ENCODE assay signal across 10 mouse cellular contexts in genomic region chr11:22779821-22780551, GRCm38 (mm10).
DNase-seq lines count a peak whose midpoint lies in the region; ATAC-seq and TF ChIP-seq lines count a peak whose summit lies in the region.
"Had no signal": no experiment of that assay in that cellular context is flagged by ENCODE, and none has a peak within 500 bp of the region (broad histone marks: within the 10 kb centered on the region; RNA-seq: fewer than 3 reads in every experiment).

No protein-coding gene starts in this region.

- H3K4me2 ChIP-seq in lung, embryonic 14.5 days = no peak overlapping the region
- no peak overlapping the region for H3K4me2 ChIP-seq in kidney, embryonic 14.5 days (replicated peaks; ENCODE audit: low read depth, low read length)
- no peak overlapping the region for H3K4me2 ChIP-seq in midbrain, embryonic 14.5 days (ENCODE audit: low read length)
- H3K4me2 ChIP-seq: forebrain, embryonic 15.5 days; intestine, embryonic 15.5 days; midbrain, embryonic 13.5 days had no signal

- TF ChIP-seq CTCF in lung, embryonic 14.5 days (IDR thresholded peaks at IDR 0.05; ENCODE audit: low read depth) = no peak

- H3K9ac ChIP-seq in lung, embryonic 14.5 days = no peak overlapping the region
- no peak overlapping the region; the same call in 1 of the 2 replicates for H3K9ac ChIP-seq in kidney, embryonic 14.5 days (ENCODE audit: low read depth, low read length)
- no peak overlapping the region for H3K9ac ChIP-seq in midbrain, embryonic 14.5 days (replicated peaks; ENCODE audit: low read length)
- H3K9ac ChIP-seq: forebrain, embryonic 15.5 days; intestine, embryonic 15.5 days; midbrain, embryonic 13.5 days had no signal

- no peak for ATAC-seq in lung, embryonic 14.5 days (ENCODE audit: insufficient read depth)
- ATAC-seq in kidney, embryonic 14.5 days (ENCODE audit: low FRiP score, low TSS enrichment) = no peak
- ATAC-seq in megakaryocyte progenitor cell, adult 5-6 weeks (replicated peaks; ENCODE audit: poor library complexity) = peak; percentile 66
- ATAC-seq in midbrain, embryonic 14.5 days (ENCODE audit: low FRiP score, low TSS enrichment) = no peak
- ATAC-seq: forebrain, embryonic 15.5 days; midbrain, embryonic 13.5 days had no signal

- no peaks in the 10 kb centered on the region for H3K4me1 ChIP-seq in lung, embryonic 14.5 days (ENCODE audit: insufficient read depth)
- 0 out of 2 replicates have a peak, but pooled peaks cover 7% of the 10 kb centered on the region for H3K4me1 ChIP-seq in kidney, embryonic 14.5 days (ENCODE audit: control insufficient read depth, insufficient read depth, low read length)
- no peaks in the 10 kb centered on the region for H3K4me1 ChIP-seq in midbrain, embryonic 14.5 days (ENCODE audit: control insufficient read depth, insufficient read depth, low read length)
- H3K4me1 ChIP-seq: forebrain, embryonic 15.5 days; midbrain, embryonic 13.5 days had no signal

- no peaks in the 10 kb centered on the region for H3K36me3 ChIP-seq in lung, embryonic 14.5 days (ENCODE audit: insufficient read depth)
- no peaks in the 10 kb centered on the region for H3K36me3 ChIP-seq in kidney, embryonic 14.5 days (ENCODE audit: control insufficient read depth, insufficient read depth, low read length)
- no peaks in the 10 kb centered on the region for H3K36me3 ChIP-seq in midbrain, embryonic 14.5 days (ENCODE audit: control insufficient read depth, insufficient read depth, low read length)
- H3K36me3 ChIP-seq: forebrain, embryonic 15.5 days; intestine, embryonic 15.5 days; midbrain, embryonic 13.5 days had no signal

- DNase-seq in lung, embryonic 14.5 days = peak; percentile 39
- no peak for DNase-seq in lung, adult 18-20 months
- peak; percentile 42 for DNase-seq in adipocyte (ENCODE audit: low spot score)
- no peak for DNase-seq in cerebellum, adult 8-10 months
- no peak for DNase-seq in midbrain, embryonic 14.5 days

- 60% methylated on average over 6 of the region's 6 CpGs for WGBS in lung, embryonic 14.5 days
- 66% methylated on average over 6 of the region's 6 CpGs for WGBS in kidney, embryonic 14.5 days
- WGBS in midbrain, embryonic 14.5 days = 86% methylated on average over 6 of the region's 6 CpGs

- no peaks in the 10 kb centered on the region for H3K9me3 ChIP-seq in lung, embryonic 14.5 days (ENCODE audit: low read depth, low read length)
- peaks cover 3% of the 10 kb centered on the region; the same call in 1 of the 2 replicates for H3K9me3 ChIP-seq in kidney, embryonic 14.5 days (ENCODE audit: control insufficient read depth, low read length)
- H3K9me3 ChIP-seq in midbrain, embryonic 14.5 days (ENCODE audit: control insufficient read depth, low read length) = no peaks in the 10 kb centered on the region
- H3K9me3 ChIP-seq: forebrain, embryonic 15.5 days; intestine, embryonic 15.5 days; midbrain, embryonic 13.5 days had no signal

- H3K27me3 ChIP-seq in lung, embryonic 14.5 days (ENCODE audit: insufficient read depth, low read length) = no peaks in the 10 kb centered on the region
- no peaks in the 10 kb centered on the region for H3K27me3 ChIP-seq in kidney, embryonic 14.5 days (ENCODE audit: control insufficient read depth, insufficient read depth, low read length)
- no peaks in the 10 kb centered on the region for H3K27me3 ChIP-seq in midbrain, embryonic 14.5 days (ENCODE audit: control insufficient read depth, insufficient read depth, low read length)
- H3K27me3 ChIP-seq: forebrain, embryonic 15.5 days; intestine, embryonic 15.5 days; midbrain, embryonic 13.5 days had no signal

- no peak overlapping the region for H3K4me3 ChIP-seq in lung, embryonic 14.5 days (ENCODE audit: low read depth, low read length)
- H3K4me3 ChIP-seq in kidney, embryonic 14.5 days (ENCODE audit: low read length) = no peak overlapping the region
- H3K4me3 ChIP-seq in midbrain, embryonic 14.5 days (replicated peaks; ENCODE audit: low read depth, low read length) = no peak overlapping the region
- H3K4me3 ChIP-seq: forebrain, embryonic 15.5 days; intestine, embryonic 15.5 days; midbrain, embryonic 13.5 days had no signal

- no peak overlapping the region for H3K27ac ChIP-seq in lung, embryonic 14.5 days (ENCODE audit: low read depth)
- H3K27ac ChIP-seq in kidney, embryonic 14.5 days (ENCODE audit: low read depth, low read length) = peak overlapping the region; percentile 42; the same call in 1 of the 2 replicates
- no peak overlapping the region for H3K27ac ChIP-seq in midbrain, embryonic 14.5 days (replicated peaks; ENCODE audit: low read depth, low read length)
- H3K27ac ChIP-seq: forebrain, embryonic 15.5 days; intestine, embryonic 15.5 days; midbrain, embryonic 13.5 days had no signal

Comparison
In these comparisons a context has a peak if more than half of its experiments do, and no peak if none do; other contexts are left out.
1. DNase-seq: peak in lung, embryonic 14.5 days (single experiment) and adipocyte (single experiment); none in lung, adult 18-20 months (0 of 2), cerebellum, adult 8-10 months (single experiment) and midbrain, embryonic 14.5 days (single experiment).